Mouse (Mus musculus) layer of hippocampus, adult 6 months (tissue): ENCODE results near the gene Ccdc149. TPM values are rescaled to one million over a fixed set of nuclear protein-coding genes. Genes with fewer than 3 reads are reported as not detected.

Experiments used
- long read RNA-seq, 2 experiments: library from polyadenylated mRNA; unstranded; transcript quantifications; one replicate each; pipeline ENCODE4 v2.0.0; 2019 to 2020
- polyA plus RNA-seq: library from polyadenylated mRNA; unstranded; fragments of <200 nt; fragmentation: Nextera tagmentation; gene quantifications from 2 replicates; pipeline ENCODE4 v1.2.3, GENCODE M21; 2021

Gene Ccdc149
- 6.8 and 8.2 TPM in 2 replicates for polyA plus RNA-seq
- long read RNA-seq, experiment 1, partial matches to known transcripts, result 5 of 25 reads
- long read RNA-seq, experiment 1, other reads (novel, unspliced or antisense), result 19 of 25 reads
- long read RNA-seq, experiment 2, partial matches to known transcripts, result 12 of 65 reads
- long read RNA-seq, experiment 2, other reads (novel, unspliced or antisense), result 51 of 65 reads

GRCm38 (mm10) chr5:52470991-52471801, at the start of gene Ccdc149:
Gene Ccdc149, minus strand, starts transcription at chr5:52471521.

GRCm38 (mm10) chr5:52363468-52364150, 107.7 kb downstream of the Ccdc149 start, which contains the start of gene Sod3:
Gene Sod3, plus strand, starts transcription at chr5:52363791.

Other genes starting within 250 kb of the Ccdc149 start
- 10.5 and 18.4 TPM in 2 replicates for gene Sod3, start 107.7 kb downstream of the Ccdc149 start, polyA plus RNA-seq
- 1.8 and 2.5 TPM in 2 replicates for gene Lgi2, start 94.9 kb upstream of the Ccdc149 start, polyA plus RNA-seq
- gene Sepsecs, start 198.2 kb upstream of the Ccdc149 start, polyA plus RNA-seq, result 3.4 and 4.5 TPM in 2 replicates